Mouse (Mus musculus) spleen, postnatal 10 days (tissue): ENCODE measurements around the gene Kdelc2.

Source experiments
- DNase-seq, 2 experiments: peaks; one replicate each; pipeline ENCODE4 v3.0.0; 2021 to 2022; ENCODE audit warnings: low spot score in 2 of 2

The Kdelc2 gene

GRCm38 (mm10) chr9:53383951-53384866 is at the start of gene Kdelc2:
Gene Kdelc2, plus strand, starts transcription at chr9:53384025.
- peak; percentile 22 to 42 for DNase-seq

- DNase-seq, result no peak
Observed at GRCm38 (mm10) chr9:53335131-53335530, 48.7 kb upstream of the Kdelc2 start.

GRCm38 (mm10) chr9:53339603-53340002 is 44.2 kb upstream of the Kdelc2 start:
- no peak for DNase-seq

DNA sequence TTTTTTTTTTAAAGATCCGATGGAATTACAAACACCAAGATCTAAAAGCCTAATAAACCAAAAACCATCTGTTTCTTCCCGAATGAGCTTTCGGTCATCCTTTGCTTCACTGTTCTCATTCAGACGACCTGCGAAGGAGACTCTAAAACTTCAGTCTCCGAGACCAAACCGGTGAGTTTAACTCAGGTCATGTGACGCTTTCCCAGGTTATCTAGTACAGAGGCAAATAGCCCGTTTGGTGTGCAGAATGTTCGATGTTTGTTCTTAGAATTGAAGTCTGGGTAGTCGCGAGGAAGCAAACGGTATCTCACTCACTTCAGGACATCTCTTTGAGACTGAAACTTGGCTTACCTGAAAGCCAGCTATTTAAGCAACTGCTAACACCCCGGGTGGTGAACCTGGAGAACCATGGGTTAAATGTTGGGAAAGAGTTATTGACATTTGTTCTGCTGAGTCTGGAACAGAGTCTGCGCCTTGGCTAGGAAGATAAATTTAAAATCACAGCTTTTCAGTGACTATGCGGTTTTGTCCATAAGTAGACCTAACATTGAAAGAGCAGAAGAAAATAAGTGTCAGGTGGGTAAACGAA is 43.4 kb upstream of the Kdelc2 start:
- no peak for DNase-seq

- no peak for DNase-seq
Observed at GRCm38 (mm10) chr9:53340969-53341368, 42.9 kb upstream of the Kdelc2 start.

DNA sequence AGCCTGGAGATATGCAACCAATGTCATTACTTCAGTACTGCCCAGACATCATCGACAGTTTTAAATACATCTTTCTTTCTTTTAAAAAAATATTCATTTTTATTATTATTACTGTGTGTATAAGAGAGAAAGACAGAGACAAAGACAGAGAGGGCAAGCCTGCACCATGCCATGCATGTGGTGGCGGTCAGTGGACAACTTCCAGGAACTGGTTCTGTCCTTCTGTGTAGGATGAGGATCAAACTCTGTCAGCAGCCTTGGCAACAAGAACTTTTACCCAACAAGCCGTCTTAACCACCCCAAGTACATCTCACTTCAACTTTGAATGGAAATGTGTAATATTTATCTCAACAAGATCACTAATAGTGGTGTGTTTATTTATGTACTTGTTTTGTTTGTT is 41.8 kb upstream of the Kdelc2 start:
- DNase-seq, result no peak

DNA sequence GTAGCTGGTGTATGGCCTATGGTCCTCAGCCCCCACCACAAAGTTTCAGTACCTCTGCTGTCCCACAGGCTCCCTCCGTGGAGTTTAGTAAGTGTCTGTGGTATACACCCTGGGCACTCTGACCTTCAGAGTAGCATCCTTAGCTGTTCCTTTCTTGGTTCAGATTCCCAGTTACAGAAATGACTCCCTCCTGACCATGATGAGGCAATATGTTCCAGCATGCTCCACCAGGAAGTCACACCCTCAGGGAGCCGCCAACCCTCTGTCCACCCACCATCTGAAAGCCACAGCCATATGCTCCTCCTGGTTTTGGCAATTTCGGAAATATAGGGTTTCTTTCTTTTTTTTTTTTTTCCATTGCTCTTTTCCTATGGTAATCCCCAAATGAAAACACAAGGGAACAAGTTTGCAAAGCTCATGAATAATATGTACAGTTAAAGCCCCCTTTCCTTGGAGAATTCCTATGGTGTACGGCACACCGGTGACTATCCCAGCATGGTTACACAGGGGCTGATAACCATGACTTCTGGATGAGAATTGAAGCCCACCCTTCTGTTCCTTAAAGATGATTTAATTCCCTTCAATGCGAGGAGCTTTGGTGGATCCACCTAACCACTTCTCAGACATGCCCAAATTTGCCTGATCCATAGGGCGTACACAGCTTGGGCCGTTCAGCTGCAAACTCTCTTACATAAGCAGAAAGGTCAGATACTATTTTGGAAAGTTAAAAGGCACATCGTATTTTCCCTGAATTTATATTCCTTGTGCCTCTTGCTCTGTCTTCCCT is 39.0 kb upstream of the Kdelc2 start:
- DNase-seq, result no peak

DNA sequence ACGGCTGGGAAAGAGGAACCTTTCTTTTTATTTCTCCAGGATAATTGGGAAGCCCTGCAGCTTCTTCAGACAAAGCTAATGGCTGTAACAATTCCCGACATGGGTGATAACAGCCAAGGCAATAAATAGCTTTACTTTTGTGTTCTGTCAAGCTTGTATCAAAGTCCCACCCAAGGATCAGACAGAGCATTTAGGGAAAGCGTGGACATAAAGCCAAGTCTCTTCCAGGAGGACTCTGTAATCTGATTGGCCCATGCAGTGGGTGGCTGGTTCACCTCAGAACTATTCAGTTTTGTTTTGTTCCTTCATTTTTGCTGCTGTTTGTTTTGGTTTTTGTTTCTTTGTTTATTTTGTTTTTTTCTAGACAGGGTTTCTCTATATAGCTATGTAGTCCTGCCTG is 38.1 kb upstream of the Kdelc2 start:
- no peak for DNase-seq

DNA sequence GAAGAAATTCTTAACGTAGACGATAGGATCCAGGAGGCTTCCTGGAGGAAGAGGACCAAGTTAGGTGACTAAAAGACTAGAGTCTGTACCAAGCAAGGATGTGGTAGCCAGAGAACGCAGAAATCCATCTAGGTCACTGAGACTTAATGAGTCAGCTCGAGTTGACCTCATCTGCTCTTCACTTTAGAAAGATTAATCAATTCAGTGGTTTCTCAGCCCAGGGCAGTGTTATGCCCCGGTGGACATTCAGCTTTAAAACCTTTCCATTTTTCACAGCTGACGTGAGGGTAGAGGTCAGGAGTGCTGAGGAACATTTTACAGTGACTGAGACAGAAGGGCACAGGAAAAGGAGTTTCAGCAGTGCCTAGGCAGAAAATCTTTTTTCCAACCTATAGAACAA is 37.4 kb upstream of the Kdelc2 start:
- DNase-seq, result no peak

GRCm38 (mm10) chr9:53349211-53349610 is 34.6 kb upstream of the Kdelc2 start:
- no peak for DNase-seq

DNA sequence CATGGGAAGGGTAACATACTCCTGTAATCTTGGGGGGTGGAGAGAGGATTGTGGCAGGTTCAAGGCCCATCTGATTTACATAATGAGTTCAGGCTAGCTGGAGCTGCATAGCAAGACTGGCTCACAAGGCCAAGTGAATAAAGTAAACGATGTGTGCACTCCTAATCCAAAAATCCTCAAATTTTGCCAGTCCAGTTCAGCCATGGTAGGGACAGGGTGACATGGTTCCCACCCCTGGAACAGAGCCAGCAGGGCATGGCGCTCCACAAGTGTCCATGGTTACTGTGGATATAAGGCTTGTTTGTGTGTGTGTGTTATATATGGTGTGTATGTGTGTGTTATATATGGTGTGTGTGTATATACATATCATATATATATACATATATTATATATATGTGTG is 33.5 kb upstream of the Kdelc2 start:
- DNase-seq, result no peak

DNA sequence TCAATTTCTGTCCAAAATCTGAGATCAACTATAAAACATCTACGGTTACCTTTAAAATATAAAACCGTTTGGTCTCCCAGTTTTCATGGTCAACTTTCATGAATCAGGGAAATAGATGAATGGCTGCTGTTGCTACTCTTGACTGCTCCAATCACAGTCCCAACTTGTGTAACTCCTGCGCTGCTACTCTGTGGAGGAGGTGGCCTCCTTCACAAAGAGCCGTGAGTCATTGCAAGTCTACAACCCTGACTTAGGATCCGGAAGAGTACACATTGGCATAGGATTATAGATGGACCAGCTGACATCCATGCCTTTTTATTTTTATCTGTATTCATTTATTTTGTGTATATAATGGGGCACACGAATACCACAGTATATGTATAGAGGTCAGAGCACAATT is 31.9 kb upstream of the Kdelc2 start:
- no peak for DNase-seq

GRCm38 (mm10) chr9:53353161-53353560 is 30.7 kb upstream of the Kdelc2 start:
- no peak for DNase-seq

GRCm38 (mm10) chr9:53356219-53357155 is 27.3 kb upstream of the Kdelc2 start:
- DNase-seq, result no peak

- no peak for DNase-seq
Observed at GRCm38 (mm10) chr9:53371339-53371738, 12.5 kb upstream of the Kdelc2 start.

DNA sequence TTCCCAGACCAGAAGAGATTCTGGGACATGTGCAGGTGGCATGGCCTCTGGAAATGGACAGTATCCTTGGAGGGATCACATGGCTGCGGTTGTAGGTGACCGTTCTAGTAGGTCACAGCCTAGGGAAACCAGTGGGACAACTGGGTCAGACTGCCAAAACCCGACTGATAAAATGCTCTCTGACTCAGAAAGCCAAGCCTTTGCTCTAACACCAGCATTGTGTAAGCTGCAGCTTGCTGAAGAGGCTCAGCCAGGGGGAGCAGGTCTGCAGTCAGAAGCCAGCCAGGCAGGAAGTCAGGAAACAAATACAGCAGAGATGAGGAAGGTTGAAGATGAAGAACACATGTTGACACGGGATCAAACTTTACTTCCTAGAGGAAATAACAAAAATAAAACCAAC is 7.9 kb upstream of the Kdelc2 start:
- no peak for DNase-seq

GRCm38 (mm10) chr9:53376820-53377219 is 7.0 kb upstream of the Kdelc2 start:
- DNase-seq, result peak in 1 of 2 experiments; percentile 56

DNA sequence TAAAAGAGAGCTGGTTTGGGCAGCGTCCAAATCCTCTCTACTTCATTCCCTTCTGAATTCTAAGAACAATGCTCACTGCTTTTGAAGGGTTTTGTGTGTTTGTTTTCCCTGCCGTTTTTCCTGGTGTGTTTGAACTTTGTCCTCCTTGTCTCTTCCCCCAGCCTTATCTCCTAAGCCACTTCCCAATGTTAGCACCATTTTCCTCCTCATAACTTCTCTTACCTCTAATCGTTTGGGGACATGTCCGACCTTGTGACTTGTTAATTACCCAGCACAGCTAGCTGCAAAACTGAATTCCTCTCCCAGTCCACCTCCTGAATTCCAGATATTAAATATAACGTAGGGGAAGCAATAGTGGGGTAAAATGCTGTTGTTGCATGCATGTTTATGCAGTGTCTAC is 6.2 kb upstream of the Kdelc2 start:
- no peak for DNase-seq

- no peak for DNase-seq
Observed at GRCm38 (mm10) chr9:53378171-53378570, 5.7 kb upstream of the Kdelc2 start.

DNA sequence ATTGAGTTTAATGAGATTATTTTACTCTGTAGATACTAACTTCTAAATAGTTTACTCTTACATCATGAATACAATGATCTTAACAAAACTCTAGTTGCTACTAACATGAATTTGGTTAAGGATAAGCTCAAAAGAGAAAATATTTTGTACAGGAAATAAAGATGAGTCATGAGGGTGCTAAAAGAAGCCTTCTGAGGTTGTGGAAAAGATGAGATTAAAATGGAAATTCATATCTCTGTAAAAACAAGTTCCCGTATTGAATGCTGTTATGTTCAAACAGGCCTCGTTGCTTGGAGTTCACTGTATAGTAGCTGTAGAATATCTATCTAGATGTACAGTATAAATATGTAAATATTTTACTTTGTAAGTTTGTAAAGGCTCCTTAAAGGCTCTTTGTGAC is 3.2 kb upstream of the Kdelc2 start:
- DNase-seq, result no peak

GRCm38 (mm10) chr9:53381113-53381615 is 2.7 kb upstream of the Kdelc2 start:
- DNase-seq, result no peak
